Mouse (Mus musculus): Measurements from ENCODE around the gene Gzme.
"Not testable (repeated sequence)": the region's sequence is repeated elsewhere in the genome, so short reads cannot be mapped to it uniquely, and the experiment has no call there.

Gzme gene

GRCm38 (mm10) chr14:56120525-56120924 lies at the start of gene Gzme:
Gene Gzme (minus strand): TSS chr14:56120625.
- in situ Hi-C loops (cut with MboI; ENCODE audit: low sequenced_read_pairs): no loop called here

- in situ Hi-C loops (cut with MboI; ENCODE audit: low sequenced_read_pairs): no loop called here
Measured at GRCm38 (mm10) chr14:56168009-56168408, 47.6 kb upstream of the Gzme start.

DNA sequence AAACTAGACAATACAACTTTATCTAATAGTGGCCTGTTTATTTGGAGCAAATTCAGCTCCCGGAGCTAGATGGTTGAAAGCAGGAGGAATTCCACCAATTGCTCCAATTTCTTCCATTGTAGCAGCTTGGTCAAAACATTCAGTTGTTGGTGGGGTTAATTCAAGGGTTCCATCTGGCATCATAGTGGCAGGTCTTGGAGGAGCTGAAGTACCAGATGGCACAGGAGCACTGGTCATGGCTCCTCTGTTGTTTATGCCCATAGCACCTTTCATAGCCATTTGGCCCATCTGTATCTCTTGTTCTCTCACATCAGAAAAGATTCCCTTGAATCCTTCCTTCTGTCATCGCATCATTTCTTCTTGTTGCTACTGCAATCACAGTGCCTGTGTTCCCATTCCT lies 41.7 kb upstream of the Gzme start:
- in situ Hi-C loops (cut with MboI; ENCODE audit: low sequenced_read_pairs): no loop called here

DNA sequence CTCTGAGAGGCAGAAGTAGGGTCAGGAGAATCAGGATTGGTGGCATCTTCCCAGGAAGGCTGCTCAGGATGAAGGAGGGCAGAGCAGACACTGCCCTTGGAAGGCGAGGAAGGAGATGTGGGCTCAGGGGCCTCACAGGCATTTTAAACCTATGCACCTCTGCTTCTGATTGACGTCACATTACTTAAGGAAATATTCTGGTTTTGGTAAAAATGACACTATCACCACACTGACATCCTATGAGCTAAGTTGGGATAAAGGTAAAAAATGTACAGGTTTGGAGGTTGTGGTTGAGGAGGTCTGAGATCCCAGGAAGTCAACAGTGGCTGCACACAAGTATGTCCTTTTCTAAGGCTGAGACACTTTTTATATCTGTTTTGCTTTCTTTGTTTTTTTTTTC lies 39.1 kb upstream of the Gzme start, which contains the start of gene Gzmg:
TSS of gene Gzmg (minus strand) at position 101 of the 400 bp plus-strand sequence.
- in situ Hi-C loops (cut with MboI; ENCODE audit: low sequenced_read_pairs): not testable (repeated sequence)

DNA sequence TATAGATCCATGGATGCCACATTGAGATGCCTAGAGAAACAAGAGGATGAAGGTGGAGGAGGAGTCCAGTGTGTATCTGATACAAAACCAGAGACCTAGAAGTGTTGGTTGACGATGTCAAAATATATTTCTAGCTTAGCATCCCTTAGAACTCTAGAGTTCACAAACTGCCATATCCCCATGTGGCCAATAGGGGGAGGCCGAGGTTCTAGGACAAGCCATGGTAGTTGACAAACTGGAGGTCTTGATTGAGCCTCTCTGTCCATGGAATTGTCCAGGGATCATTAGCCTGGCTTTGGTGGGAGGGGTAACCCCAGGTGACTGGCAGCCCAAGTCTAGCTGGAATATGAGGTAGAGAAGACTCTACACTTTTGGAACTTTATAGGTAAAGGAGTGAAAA lies 34.9 kb upstream of the Gzme start:
- in situ Hi-C loops (cut with MboI; ENCODE audit: low sequenced_read_pairs): no loop called here

DNA sequence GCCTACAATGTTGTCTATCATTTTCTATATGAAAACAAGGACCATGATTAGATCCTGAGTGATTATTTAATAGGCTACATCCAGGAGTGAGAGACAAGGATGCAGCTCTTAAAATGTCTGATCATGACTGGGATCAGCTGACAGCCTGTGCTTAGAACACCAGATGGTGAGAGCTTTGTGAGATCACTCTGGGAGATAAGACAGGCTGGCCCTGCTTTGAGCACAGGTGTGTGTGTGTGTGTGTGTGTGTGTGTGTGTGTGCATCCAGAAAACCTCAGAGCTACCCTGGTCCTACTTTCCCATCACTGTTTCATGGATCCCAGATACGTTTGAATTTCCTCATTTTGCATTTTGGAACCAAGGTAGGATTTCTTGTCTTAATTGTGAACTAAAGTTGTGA lies 13.2 kb upstream of the Gzme start:
- in situ Hi-C loops (cut with MboI; ENCODE audit: low sequenced_read_pairs): not testable (repeated sequence)

GRCm38 (mm10) chr14:56132508-56132907 lies 12.1 kb upstream of the Gzme start, which contains the start of gene Gzmd:
Gene Gzmd (minus strand): TSS chr14:56132608.
- in situ Hi-C loops (cut with MboI; ENCODE audit: low sequenced_read_pairs): not testable (repeated sequence)

DNA sequence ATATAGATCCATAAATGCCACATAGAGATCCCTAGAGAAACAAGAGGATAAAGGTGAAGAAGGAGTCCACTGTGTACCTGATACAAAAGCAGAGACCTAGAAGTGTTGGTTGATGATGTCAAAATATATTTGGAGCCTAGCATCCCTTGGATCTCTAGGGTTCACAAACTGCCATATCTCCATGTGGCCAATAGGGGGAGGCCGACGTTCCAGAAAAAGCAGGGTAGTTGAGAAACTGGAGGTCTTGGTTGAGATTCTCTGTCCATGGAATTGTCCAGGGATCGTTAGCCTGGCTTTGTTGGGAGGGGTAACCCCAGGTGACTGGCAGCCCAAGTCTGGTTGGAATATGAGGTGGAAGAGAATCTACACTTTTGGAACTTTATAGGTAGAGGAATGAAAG lies 7.9 kb upstream of the Gzme start:
- in situ Hi-C loops (cut with MboI; ENCODE audit: low sequenced_read_pairs): no loop called here

GRCm38 (mm10) chr14:56123516-56123915 lies 3.1 kb upstream of the Gzme start:
- in situ Hi-C loops (cut with MboI; ENCODE audit: low sequenced_read_pairs): no loop called here

DNA sequence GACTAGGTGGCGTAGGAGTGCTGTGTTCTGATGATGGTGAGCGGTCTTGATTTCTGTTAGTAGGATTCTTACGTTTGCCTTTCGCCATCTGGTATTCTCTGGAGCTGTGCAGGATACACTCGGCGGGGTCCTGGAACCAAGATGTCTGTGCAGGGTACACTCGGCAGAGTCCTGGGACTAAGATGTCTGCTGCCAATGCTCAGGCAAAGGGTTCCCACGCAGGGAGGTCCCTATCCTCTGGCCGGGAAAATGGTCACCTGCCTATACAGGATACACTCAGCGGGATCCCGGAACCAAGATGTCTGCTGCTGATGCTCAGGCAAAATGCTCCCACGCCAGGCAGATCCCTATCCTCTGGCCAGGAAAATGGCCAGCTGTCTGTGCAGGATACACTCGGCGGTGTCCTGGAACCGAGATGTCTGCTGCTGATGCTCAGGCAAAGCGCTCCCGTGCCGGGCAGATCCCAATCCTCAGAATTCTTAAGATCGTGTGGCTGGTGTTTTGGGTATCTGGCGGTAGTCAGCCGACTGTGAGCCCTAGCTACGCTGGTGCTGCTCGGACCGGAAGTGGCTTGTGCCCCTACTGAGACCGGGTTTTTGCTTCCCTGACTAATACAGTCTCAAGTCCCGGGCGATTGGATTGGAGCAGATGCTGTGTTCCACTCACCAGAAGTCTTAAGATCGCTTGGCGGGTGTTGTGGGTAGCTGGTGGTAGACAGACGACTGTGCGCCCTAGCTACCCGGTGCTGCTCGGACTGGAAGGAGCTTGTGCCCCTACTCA lies 4.7 kb downstream of the Gzme start:
- in situ Hi-C loops (cut with MboI; ENCODE audit: low sequenced_read_pairs): not testable (repeated sequence)

GRCm38 (mm10) chr14:56105447-56106180 lies 14.8 kb downstream of the Gzme start:
- in situ Hi-C loops (cut with MboI; ENCODE audit: low sequenced_read_pairs): no loop called here

GRCm38 (mm10) chr14:56105016-56105415 lies 15.4 kb downstream of the Gzme start:
- in situ Hi-C loops (cut with MboI; ENCODE audit: low sequenced_read_pairs): no loop called here

- in situ Hi-C loops (cut with MboI; ENCODE audit: low sequenced_read_pairs): no loop called here
Measured at GRCm38 (mm10) chr14:56103452-56103851, 17.0 kb downstream of the Gzme start.

DNA sequence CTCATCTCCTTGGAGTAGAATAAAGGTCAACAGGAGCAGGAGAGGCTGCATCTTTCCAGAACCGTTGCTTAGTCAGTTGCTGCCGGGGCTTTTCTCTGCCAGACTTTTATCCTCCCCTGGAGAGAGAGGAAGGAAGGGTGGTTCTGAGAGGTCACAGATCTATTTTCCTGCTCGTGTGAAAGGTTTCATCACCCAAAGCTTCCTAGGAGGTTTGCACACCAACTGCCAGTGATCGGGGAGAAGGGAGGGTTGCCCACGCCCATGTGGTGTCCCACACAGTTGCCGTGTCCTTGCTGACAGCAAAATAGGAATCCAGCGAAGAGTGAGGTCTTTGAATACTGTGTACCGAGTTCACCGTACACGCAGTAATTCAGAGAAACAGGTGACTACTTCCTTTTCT lies 18.0 kb downstream of the Gzme start, which contains the start of gene Ctsg:
TSS of gene Ctsg (minus strand) at position 189 of the 400 bp plus-strand sequence.
- in situ Hi-C loops (cut with MboI; ENCODE audit: low sequenced_read_pairs): no loop called here

DNA sequence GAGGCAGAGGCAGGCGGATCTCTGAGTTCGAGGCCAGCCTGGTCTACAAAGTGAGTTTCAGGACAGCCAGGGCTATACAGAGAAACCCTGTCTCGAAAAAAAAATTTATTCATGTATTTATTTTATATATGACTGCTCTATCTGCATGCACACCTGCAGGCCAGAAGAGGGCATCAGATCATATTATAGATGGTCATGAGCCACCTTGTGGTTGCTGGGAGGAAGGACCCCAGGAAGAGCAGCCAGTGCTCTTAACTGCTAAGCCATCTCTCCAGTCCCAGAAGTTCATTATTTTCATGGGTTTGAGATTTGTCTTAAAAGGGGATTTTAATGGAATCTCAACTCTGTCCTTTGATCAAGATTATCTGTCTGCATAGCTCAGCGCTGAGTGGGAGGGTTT lies 21.5 kb downstream of the Gzme start:
- in situ Hi-C loops (cut with MboI; ENCODE audit: low sequenced_read_pairs): no loop called here

GRCm38 (mm10) chr14:56097597-56097996 lies 22.8 kb downstream of the Gzme start:
- in situ Hi-C loops (cut with MboI; ENCODE audit: low sequenced_read_pairs): no loop called here

GRCm38 (mm10) chr14:56093353-56093752 lies 27.1 kb downstream of the Gzme start:
- in situ Hi-C loops (cut with MboI; ENCODE audit: low sequenced_read_pairs): no loop called here

DNA sequence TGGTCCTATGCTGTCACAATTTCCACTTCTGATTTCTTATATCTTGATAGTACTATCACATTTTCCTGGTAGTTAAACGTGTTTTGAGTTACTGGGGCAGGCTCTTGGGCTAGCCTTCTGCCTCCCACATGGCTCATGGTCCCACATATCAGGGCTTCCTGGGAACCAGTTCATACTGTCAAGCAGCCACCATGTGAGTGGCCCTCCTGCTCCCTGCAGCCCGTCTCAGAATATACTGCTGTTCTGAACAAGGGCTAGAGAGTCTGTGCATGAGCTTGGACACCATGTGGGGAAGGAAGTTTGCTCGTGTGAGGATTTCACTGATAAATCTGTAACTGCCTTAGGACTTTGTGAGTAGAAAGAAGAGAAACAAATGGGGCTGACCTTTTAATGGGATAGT lies 33.7 kb downstream of the Gzme start:
- in situ Hi-C loops (cut with MboI; ENCODE audit: low sequenced_read_pairs): no loop called here

DNA sequence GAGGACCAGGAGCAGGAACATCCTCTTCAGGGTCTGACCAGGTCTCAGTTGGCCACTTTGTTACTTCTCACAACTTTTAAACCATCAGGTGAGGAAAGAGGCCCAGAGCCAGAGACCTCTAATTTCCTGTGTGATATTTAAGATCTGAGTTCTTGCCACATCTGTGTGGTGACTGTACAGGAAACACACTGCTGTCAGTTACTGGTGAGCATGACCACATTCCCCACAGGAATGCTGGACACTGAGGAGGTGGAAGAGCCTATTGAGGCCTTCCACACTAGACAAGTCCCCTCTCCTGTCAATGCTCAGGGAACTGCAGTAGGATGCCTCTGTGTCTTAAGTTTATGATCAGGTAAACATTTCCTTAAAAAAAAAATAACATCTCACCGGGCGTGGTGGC lies 35.3 kb downstream of the Gzme start, which contains the start of gene Mcpt8:
TSS of gene Mcpt8 (minus strand) at position 107 of the 400 bp plus-strand sequence.
- in situ Hi-C loops (cut with MboI; ENCODE audit: low sequenced_read_pairs): no loop called here

GRCm38 (mm10) chr14:56082016-56082415 lies 38.4 kb downstream of the Gzme start:
- in situ Hi-C loops (cut with MboI; ENCODE audit: low sequenced_read_pairs): no loop called here
